Mouse (Mus musculus): Measurements from ENCODE around the gene Spef2. TPM values are rescaled to one million over a fixed set of nuclear protein-coding genes. Genes with fewer than 3 reads are reported as not detected.
"Not testable (repeated sequence)": the region's sequence is repeated elsewhere in the genome, so short reads cannot be mapped to it uniquely, and the experiment has no call there.

The Spef2 gene
- polyA plus RNA-seq, 1 experiment from 2014 or later: 0.38 TPM

DNA sequence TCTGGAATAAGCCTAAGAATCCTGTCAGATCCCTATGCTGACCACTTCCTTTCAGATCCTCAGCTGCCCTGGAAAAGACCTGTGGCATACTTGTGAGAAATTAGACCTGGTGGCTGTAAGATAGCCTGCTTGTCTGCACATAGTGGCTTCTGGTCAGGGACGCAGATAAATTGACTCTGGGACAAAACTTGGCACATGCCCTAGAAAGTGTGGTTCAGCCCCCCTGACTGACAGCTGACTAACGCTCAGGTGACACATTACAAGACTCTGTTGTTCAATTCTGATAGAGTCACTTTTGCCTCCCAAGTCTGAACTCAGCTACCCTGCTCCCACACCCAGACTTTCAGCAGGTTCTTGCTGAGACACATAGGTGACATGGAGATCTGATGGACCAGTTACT is 83.7 kb downstream of the Spef2 start:
- H3K36me3 ChIP-seq; H3K4me1 ChIP-seq (replicated peaks); H3K27ac ChIP-seq; H3K4me2 ChIP-seq; H3K4me3 ChIP-seq (replicated peaks); H3K9me3 ChIP-seq; H3K9ac ChIP-seq (replicated peaks); H3K27me3 ChIP-seq; ATAC-seq (ENCODE audit: insufficient number of reproducible peaks, insufficient read depth, low FRiP score, low TSS enrichment, low read depth): not testable (repeated sequence)
- WGBS: 91% methylated on average over 2 of the region's 2 CpGs

DNA sequence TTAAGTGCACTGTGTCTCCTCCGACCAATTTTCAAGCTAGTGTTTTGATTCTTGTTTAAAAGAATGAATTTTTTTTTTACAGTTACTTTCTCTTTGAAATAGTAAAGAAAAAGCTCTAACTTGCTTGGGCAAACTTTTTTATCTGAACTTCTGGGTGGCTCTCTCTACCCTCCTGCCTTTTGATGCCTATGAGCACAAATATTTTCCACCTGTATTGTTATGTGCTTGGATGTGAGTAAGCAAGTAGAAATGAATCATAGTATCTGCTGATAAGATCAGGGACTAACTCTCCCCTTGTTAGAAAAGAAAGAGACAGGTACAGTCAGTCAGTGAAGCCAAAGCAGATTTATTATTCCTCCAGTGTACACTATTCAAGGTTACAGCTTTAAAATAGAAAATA is 87.5 kb downstream of the Spef2 start:
- WGBS: 85% methylated on average over 1 of the region's 1 CpGs
- no peak for ATAC-seq (ENCODE audit: insufficient number of reproducible peaks, insufficient read depth, low FRiP score, low TSS enrichment, low read depth)

DNA sequence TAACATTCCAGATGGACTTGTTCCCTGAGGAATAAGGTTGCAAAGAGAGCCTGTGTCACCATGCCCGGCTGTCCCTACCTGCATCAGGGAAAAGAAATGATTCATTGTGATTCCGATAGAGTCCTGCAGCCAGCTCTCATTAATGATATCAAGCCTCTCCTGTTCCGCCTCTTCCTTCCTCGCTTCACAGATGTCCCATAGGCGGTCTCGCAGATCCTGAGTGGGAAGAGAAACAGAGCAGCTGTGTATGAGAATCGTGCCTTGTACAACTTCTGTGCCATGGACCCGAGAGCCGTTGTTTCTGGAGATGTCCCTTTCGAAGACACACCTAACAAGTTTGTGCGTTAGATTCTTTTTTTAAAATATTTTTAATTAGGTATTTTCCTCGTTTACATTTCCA is 114.2 kb downstream of the Spef2 start:
- WGBS: 85% methylated on average over 12 of the region's 12 CpGs
- no peaks in the 10 kb centered on the region for H3K9me3 ChIP-seq
- H3K9ac ChIP-seq (replicated peaks): no peak overlapping the region

More for the DNA sequence above, 87.5 kb downstream of the Spef2 start:
- H3K4me3 ChIP-seq (replicated peaks): no peak overlapping the region
- no peaks in the 10 kb centered on the region for H3K4me1 ChIP-seq (replicated peaks)
- no peak overlapping the region for H3K9ac ChIP-seq (replicated peaks)
- no peaks in the 10 kb centered on the region for H3K36me3 ChIP-seq
- H3K27ac ChIP-seq: no peak overlapping the region
- H3K9me3 ChIP-seq: no peaks in the 10 kb centered on the region
- no peaks in the 10 kb centered on the region for H3K27me3 ChIP-seq
- H3K4me2 ChIP-seq: no peak overlapping the region

DNA sequence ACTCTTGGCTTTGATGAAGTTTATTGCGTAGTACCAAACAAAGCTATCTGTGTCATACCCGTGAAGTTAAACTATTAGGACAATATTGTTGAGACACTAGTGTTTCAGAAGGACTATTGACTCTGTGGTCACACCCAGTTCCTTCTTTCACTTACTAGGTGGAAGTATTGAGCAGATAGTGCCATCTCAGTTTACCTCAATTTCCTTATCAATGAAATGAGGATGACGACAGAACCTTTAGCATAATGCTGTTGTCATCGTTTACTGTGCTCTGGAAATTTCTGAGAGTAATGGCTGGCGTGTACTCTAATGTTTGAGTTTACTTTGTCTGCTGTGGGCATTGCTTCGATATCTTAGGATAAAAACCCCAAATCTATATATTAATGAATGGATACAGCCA is 117.0 kb downstream of the Spef2 start:
- Histone ChIP-seq H3K36me3 (no peaks in the 10 kb centered on the region), H3K9me3 (no peaks in the 10 kb centered on the region), H3K9ac (replicated peaks) (no peak overlapping the region), H3K4me3 (replicated peaks) (no peak overlapping the region), H3K27me3 (no peaks in the 10 kb centered on the region), H3K27ac (no peak overlapping the region), H3K4me2 (no peak overlapping the region), H3K4me1 (replicated peaks) (no peaks in the 10 kb centered on the region)
- ATAC-seq (ENCODE audit: insufficient number of reproducible peaks, insufficient read depth, low FRiP score, low TSS enrichment, low read depth): no peak
- WGBS: 89% methylated on average over 6 of the region's 6 CpGs

More for the DNA sequence above, 114.2 kb downstream of the Spef2 start:
- no peaks in the 10 kb centered on the region for H3K4me1 ChIP-seq (replicated peaks)
- H3K27me3 ChIP-seq: no peaks in the 10 kb centered on the region
- no peak overlapping the region for H3K4me3 ChIP-seq (replicated peaks)
- no peak overlapping the region for H3K27ac ChIP-seq
- H3K36me3 ChIP-seq: no peaks in the 10 kb centered on the region
- no peak overlapping the region for H3K4me2 ChIP-seq
- ATAC-seq (ENCODE audit: insufficient number of reproducible peaks, insufficient read depth, low FRiP score, low TSS enrichment, low read depth): no peak

DNA sequence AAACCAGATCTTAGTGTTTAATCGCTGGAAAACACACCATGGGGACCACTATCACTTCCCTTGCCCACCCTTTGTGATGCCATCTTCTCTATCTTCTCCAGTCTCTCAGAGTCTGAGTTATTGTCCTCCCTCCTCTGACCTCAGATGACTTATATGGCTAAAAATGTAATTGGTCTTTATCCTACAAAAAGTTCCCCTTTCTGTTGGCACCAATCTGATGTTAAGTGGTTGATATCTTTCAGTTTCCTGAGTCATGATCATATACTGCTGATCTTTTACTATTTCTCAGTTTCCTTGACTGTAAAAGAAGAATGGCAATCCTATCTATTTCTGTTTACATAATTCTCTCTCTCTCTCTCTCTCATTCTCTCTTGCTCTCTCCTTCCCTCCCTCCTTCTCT is 119.0 kb downstream of the Spef2 start:
- Histone ChIP-seq H3K4me3 (replicated peaks) (no peak overlapping the region), H3K9ac (replicated peaks) (no peak overlapping the region), H3K36me3 (no peaks in the 10 kb centered on the region), H3K4me2 (no peak overlapping the region), H3K4me1 (replicated peaks) (no peaks in the 10 kb centered on the region), H3K27ac (no peak overlapping the region), H3K9me3 (no peaks in the 10 kb centered on the region), H3K27me3 (no peaks in the 10 kb centered on the region)
- ATAC-seq (ENCODE audit: insufficient number of reproducible peaks, insufficient read depth, low FRiP score, low TSS enrichment, low read depth): no peak
- WGBS: 71% methylated on average over 1 of the region's 1 CpGs

DNA sequence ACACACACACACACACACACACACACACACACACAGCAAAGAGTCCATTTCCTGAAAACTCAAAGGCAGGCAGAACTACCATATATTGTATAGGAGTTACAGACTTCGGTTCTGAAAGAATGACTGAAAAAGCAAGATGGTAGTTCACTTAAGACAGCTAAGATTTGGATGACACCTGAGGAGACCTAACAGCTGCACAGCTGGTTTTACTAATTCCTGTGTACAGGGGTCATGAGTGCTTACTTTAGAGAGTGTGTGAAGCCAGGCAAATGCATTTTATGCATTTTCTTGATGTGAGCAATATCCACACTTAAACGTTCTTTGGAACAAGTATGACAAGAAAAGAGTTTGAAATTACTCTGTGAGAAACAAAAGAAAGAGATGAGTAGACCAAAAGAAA is 124.0 kb downstream of the Spef2 start:
- ATAC-seq (ENCODE audit: insufficient number of reproducible peaks, insufficient read depth, low FRiP score, low TSS enrichment, low read depth): no peak

DNA sequence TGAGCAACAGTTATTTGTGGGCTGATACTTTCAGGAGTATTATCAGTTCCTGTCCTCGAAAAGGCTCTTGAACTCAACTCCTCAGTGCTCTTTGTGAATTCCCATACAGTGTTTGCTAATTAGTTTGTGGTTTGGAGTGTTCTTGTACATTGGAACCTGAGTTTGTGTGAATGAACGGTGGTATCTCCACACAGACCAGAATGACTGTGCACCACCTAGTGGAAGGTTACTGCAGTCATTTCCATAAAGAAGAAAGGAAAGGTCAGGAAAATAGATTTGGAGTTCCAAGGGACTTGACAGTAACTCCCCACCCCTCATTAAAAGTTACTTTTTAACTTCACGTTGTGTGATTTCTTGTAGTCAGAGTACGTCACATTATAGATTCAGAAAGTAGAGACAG is 140.5 kb downstream of the Spef2 start:
- Histone ChIP-seq H3K9me3 (no peaks in the 10 kb centered on the region), H3K4me1 (replicated peaks) (no peaks in the 10 kb centered on the region), H3K9ac (replicated peaks) (no peak overlapping the region), H3K4me2 (no peak overlapping the region), H3K4me3 (replicated peaks) (no peak overlapping the region), H3K36me3 (no peaks in the 10 kb centered on the region), H3K27me3 (no peaks in the 10 kb centered on the region), H3K27ac (no peak overlapping the region)
- 76% methylated on average over 4 of the region's 4 CpGs for WGBS
- no peak for ATAC-seq (ENCODE audit: insufficient number of reproducible peaks, insufficient read depth, low FRiP score, low TSS enrichment, low read depth)

More for the DNA sequence above, 124.0 kb downstream of the Spef2 start:
- Histone ChIP-seq H3K36me3 (no peaks in the 10 kb centered on the region), H3K9me3 (no peaks in the 10 kb centered on the region), H3K9ac (replicated peaks) (no peak overlapping the region), H3K4me2 (no peak overlapping the region), H3K27ac (no peak overlapping the region), H3K4me3 (replicated peaks) (no peak overlapping the region), H3K4me1 (replicated peaks) (no peaks in the 10 kb centered on the region), H3K27me3 (no peaks in the 10 kb centered on the region)
- WGBS: 76% methylated on average over 2 of the region's 2 CpGs

DNA sequence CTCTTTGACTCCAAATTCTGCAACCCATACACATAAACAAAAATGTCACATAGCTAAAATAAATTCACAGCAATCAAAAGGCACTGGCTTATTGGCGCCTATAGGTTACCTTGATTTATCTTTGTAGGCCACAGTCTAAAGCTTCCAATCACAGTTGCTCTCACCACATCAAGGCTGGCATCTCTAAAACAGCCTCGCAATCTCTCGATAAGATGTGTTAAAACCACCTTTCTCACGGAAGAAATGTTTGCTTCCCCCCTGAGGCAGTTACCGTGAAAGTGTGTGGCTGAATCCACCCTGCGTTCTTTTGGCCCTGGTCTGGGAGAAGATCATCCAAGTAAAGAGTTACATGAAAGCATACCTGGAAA is 148.6 kb downstream of the Spef2 start:
- WGBS: 87% methylated on average over 6 of the region's 6 CpGs
- ATAC-seq (ENCODE audit: insufficient number of reproducible peaks, insufficient read depth, low FRiP score, low TSS enrichment, low read depth): no peak

DNA sequence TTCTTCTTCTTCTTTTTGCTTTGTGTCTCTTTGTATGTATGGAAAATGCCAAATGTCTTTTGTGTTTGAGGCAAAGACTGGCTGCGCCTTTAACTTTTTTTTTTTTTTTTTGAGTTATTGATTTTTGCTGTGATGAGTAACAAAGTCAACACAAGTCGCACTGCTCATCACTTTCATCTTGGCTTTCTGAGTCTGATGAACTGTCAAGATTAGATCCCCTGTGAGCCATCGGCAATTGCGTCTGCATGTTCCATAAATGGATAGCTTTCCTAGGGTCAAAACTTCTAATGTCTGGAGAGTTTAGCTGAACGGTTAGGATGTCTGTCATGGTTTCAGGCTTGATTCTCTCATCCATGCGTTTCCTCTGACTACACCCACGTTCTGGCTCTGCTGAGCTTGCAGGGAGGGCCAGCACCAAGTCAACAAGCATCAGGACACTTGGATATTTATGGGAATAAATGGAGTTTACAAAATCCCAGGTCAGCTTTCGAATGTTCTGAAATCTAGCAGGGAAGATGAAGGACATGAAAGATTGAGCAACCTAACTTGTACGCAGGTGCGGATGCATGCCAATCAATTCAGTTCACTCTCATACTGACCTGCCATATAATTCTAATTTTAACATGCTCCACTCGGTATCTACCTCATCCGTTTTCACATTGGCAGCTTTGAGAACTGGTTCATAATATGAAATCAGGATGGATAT is 149.1 kb downstream of the Spef2 start:
- WGBS: 86% methylated on average over 12 of the region's 12 CpGs
- H3K27me3 ChIP-seq: no peaks in the 10 kb centered on the region
- H3K9me3 ChIP-seq: no peaks in the 10 kb centered on the region
- no peaks in the 10 kb centered on the region for H3K4me1 ChIP-seq (replicated peaks)
- H3K9ac ChIP-seq (replicated peaks): no peak overlapping the region
- no peak overlapping the region for H3K4me3 ChIP-seq (replicated peaks)
- H3K4me2 ChIP-seq: no peak overlapping the region
- no peak for ATAC-seq (ENCODE audit: insufficient number of reproducible peaks, insufficient read depth, low FRiP score, low TSS enrichment, low read depth)
- no peaks in the 10 kb centered on the region for H3K36me3 ChIP-seq
- H3K27ac ChIP-seq: no peak overlapping the region

More for the DNA sequence above, 148.6 kb downstream of the Spef2 start:
- Histone ChIP-seq H3K4me2 (no peak overlapping the region), H3K4me1 (replicated peaks) (no peaks in the 10 kb centered on the region), H3K36me3 (no peaks in the 10 kb centered on the region), H3K4me3 (replicated peaks) (no peak overlapping the region), H3K27ac (no peak overlapping the region), H3K9ac (replicated peaks) (no peak overlapping the region), H3K27me3 (no peaks in the 10 kb centered on the region), H3K9me3 (no peaks in the 10 kb centered on the region)

DNA sequence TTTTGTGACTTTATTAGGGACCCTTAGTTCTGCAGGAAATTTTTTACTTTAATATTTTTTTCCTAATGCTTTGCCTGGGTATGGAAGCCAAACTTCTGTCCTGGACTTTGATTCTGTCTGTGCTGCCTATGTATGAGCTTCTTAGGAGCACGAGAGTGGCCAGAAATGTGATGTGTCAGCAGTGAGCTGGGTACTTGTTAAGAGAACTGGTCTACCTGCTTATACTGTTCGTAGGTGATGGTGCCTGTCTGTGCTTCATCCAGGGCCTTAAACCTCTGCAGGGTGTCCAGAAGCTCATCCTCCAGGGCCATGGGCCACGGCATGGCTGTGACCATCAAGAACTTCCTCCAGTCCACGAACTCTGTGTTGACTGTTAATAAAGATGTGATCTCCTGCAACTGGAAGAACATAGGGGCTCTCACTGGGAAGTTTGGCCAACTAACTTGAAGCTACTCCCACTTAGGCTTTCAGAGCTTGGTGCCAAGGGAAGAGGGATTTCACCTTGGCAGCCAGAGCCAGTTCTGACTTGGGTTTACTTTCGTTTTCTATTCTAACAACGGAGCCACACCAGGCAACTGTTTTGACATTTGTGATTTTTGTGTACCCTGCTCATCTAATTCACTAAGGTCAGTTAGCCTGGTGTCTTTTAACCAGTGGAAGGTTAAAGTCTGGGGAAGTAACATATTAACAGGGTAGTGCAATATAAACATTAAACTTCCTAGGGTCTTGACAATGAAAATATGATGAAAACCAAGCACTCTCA is 152.2 kb downstream of the Spef2 start:
- Histone ChIP-seq H3K4me2 (no peak overlapping the region), H3K4me3 (replicated peaks) (no peak overlapping the region), H3K4me1 (replicated peaks) (no peaks in the 10 kb centered on the region), H3K36me3 (no peaks in the 10 kb centered on the region), H3K27me3 (no peaks in the 10 kb centered on the region), H3K9ac (replicated peaks) (no peak overlapping the region), H3K27ac (no peak overlapping the region), H3K9me3 (no peaks in the 10 kb centered on the region)
- no peak for ATAC-seq (ENCODE audit: insufficient number of reproducible peaks, insufficient read depth, low FRiP score, low TSS enrichment, low read depth)
- 87% methylated on average over 6 of the region's 6 CpGs for WGBS

DNA sequence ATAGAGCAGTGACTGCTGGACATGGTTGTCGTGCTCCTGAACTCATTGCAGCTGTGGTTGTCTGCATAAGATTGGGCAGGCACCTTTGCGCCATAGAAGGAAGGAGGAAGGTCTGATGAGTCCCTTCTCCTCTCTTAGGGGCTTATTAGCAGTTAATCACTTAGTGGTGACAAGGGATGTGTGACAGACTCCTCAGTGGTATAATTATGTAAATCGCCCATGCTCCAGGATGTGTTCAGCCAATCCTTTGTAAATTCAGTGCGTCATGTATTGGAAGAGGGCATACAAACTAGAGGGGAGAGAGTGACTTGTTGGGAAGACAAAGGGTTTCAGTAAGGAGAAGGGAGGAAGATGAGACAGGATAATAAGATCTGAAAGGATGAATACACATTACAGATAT is 158.7 kb downstream of the Spef2 start:
- WGBS: 91% methylated on average over 4 of the region's 4 CpGs
- H3K4me1 ChIP-seq (replicated peaks): no peaks in the 10 kb centered on the region
- no peaks in the 10 kb centered on the region for H3K27me3 ChIP-seq
- no peak overlapping the region for H3K27ac ChIP-seq
- no peak overlapping the region for H3K4me3 ChIP-seq (replicated peaks)
- H3K9me3 ChIP-seq: no peaks in the 10 kb centered on the region
- H3K36me3 ChIP-seq: no peaks in the 10 kb centered on the region
- no peak overlapping the region for H3K9ac ChIP-seq (replicated peaks)
- no peak overlapping the region for H3K4me2 ChIP-seq
- no peak for ATAC-seq (ENCODE audit: insufficient number of reproducible peaks, insufficient read depth, low FRiP score, low TSS enrichment, low read depth)

All from limb, embryonic 12.5 days (tissue).